8 mouse cellular contexts compared by ENCODE assay signal in the genomic region with DNA sequence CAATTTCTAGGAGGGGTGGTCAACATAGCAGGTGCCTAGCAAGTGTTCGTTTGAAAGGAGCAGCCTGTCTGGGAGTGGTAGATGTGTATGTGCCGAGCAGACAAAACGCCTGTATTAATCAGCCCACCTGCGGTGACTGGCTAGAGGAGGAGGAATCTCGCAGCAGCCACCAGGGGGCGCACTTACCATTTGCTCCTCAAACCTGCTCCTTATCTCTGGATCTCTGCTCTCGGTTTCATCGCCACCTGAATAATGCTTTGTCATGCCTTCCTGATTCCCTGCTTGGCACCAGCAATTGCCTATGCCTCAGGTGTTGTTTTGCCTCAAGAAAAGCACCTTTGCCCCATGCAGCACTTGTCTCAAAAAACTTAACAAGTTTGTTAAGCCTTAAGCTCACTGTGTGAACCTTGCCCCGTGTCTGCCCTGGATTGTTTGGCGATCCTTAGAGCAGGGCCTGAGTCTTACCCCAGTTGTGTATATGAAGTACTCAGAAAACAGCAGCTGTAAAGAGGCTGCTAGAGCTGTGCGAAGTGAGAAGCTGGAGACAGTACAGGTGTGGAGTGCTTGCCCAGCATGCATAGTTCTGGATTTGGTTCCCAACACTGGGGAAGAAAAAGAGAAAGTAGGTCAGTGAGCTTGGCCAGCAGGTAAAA. TPM values are rescaled to one million over a fixed set of nuclear protein-coding genes. Genes with fewer than 3 reads are reported as not detected.
DNase-seq lines count a peak whose midpoint lies in the region; ATAC-seq and TF ChIP-seq lines count a peak whose summit lies in the region.

No protein-coding gene starts in this region.

- H3K27ac ChIP-seq in embryonic facial prominence, embryonic 10.5 days (replicated peaks) = peak overlapping the region; percentile 40; the same call in 1 of the 2 replicates
- H3K27ac ChIP-seq in limb, embryonic 11.5 days (replicated peaks; ENCODE audit: low read depth, low read length) = no peak overlapping the region
- no peak overlapping the region for H3K27ac ChIP-seq in midbrain, embryonic 14.5 days (replicated peaks; ENCODE audit: low read depth, low read length)
- no peak overlapping the region for H3K27ac ChIP-seq in spleen, adult 2 months (ENCODE audit: insufficient read depth, low read length)

- peak; percentile 52 for ATAC-seq in limb, embryonic 11.5 days (ENCODE audit: insufficient number of reproducible peaks, low FRiP score, low TSS enrichment, low read depth)
- peak; percentile 48; the same call in 1 of the 2 replicates for ATAC-seq in midbrain, embryonic 14.5 days (ENCODE audit: low FRiP score, low TSS enrichment)

- peak; percentile 93 for TF ChIP-seq CTCF in spleen, adult 2 months (IDR thresholded peaks at IDR 0.05; ENCODE audit: extremely low read depth, insufficient read depth, insufficient read length, insufficient replicate concordance)

- no peak for TF ChIP-seq POLR2A in spleen, adult 2 months (IDR thresholded peaks at IDR 0.05; ENCODE audit: low read depth, low read length)

- peaks cover 25% of the 10 kb centered on the region for H3K27me3 ChIP-seq in embryonic facial prominence, embryonic 10.5 days (replicated peaks; ENCODE audit: low read depth, poor library complexity, severe bottlenecking)
- peaks cover 7% of the 10 kb centered on the region; the same call in 1 of the 2 replicates for H3K27me3 ChIP-seq in limb, embryonic 11.5 days (ENCODE audit: control insufficient read depth, insufficient read depth, low read length)
- H3K27me3 ChIP-seq in midbrain, embryonic 14.5 days (ENCODE audit: control insufficient read depth, insufficient read depth, low read length) = peaks cover 5% of the 10 kb centered on the region; the same call in 1 of the 2 replicates
- H3K27me3 ChIP-seq in spleen, adult 2 months (ENCODE audit: control insufficient read depth, insufficient read depth, low read length) = no peaks in the 10 kb centered on the region; the same call in 1 of the 2 replicates

- H3K36me3 ChIP-seq in embryonic facial prominence, embryonic 10.5 days (replicated peaks) = 0 out of 2 replicates have a peak, but pooled peaks cover 4% of the 10 kb centered on the region
- H3K36me3 ChIP-seq in limb, embryonic 11.5 days (ENCODE audit: control insufficient read depth, insufficient read depth, low read length) = no peaks in the 10 kb centered on the region
- no peaks in the 10 kb centered on the region for H3K36me3 ChIP-seq in midbrain, embryonic 14.5 days (ENCODE audit: control insufficient read depth, insufficient read depth, low read length)
- no peaks in the 10 kb centered on the region for H3K36me3 ChIP-seq in spleen, adult 2 months (ENCODE audit: control insufficient read depth, insufficient read depth, low read length)

- peaks cover 12% of the 10 kb centered on the region for H3K4me1 ChIP-seq in embryonic facial prominence, embryonic 10.5 days
- H3K4me1 ChIP-seq in limb, embryonic 11.5 days (ENCODE audit: control insufficient read depth, insufficient read depth, low read length) = 0 out of 2 replicates have a peak, but pooled peaks cover 2% of the 10 kb centered on the region
- no peaks in the 10 kb centered on the region for H3K4me1 ChIP-seq in midbrain, embryonic 14.5 days (ENCODE audit: control insufficient read depth, insufficient read depth, low read length)
- no peaks in the 10 kb centered on the region for H3K4me1 ChIP-seq in spleen, adult 2 months (ENCODE audit: control insufficient read depth, insufficient read depth, insufficient read length)

- no peak overlapping the region for H3K9ac ChIP-seq in limb, embryonic 11.5 days (ENCODE audit: low read length)
- no peak overlapping the region for H3K9ac ChIP-seq in midbrain, embryonic 14.5 days (replicated peaks; ENCODE audit: low read length)

- no peak overlapping the region for H3K4me2 ChIP-seq in limb, embryonic 11.5 days (ENCODE audit: low read depth, severe bottlenecking)
- 0 out of 2 replicates have a peak overlapping the region, but pooled peaks have one; percentile 15 for H3K4me2 ChIP-seq in midbrain, embryonic 14.5 days (ENCODE audit: low read length)

- peak; percentile 97 for DNase-seq in 3T3-L1 (ENCODE audit: low read depth, low spot score)
- DNase-seq in adrenal gland, postnatal 10 days = peak; percentile 94
- DNase-seq in embryonic facial prominence, embryonic 10.5 days (ENCODE audit: low spot score) = peak; percentile 89
- DNase-seq in heart, adult 18-20 months = peak; percentile 73 to 91
- peak; percentile 91 for DNase-seq in kidney, adult 11 months
- peak; percentile 93 for DNase-seq in limb, embryonic 11.5 days (ENCODE audit: low spot score)
- DNase-seq in midbrain, embryonic 14.5 days = peak; percentile 91
- DNase-seq in spleen, adult 2 months (ENCODE audit: low read depth in 1 of 2, low spot score in 2 of 2) = peak; percentile 47 to 78

- 15% methylated on average over 11 of the region's 11 CpGs for WGBS in embryonic facial prominence, embryonic 10.5 days
- 15% methylated on average over 11 of the region's 11 CpGs for WGBS in limb, embryonic 11.5 days
- 15% methylated on average over 11 of the region's 11 CpGs for WGBS in midbrain, embryonic 14.5 days
- WGBS in spleen, adult 2 months = 12% methylated on average over 11 of the region's 11 CpGs

- H3K9me3 ChIP-seq in embryonic facial prominence, embryonic 10.5 days = no peaks in the 10 kb centered on the region
- no peaks in the 10 kb centered on the region for H3K9me3 ChIP-seq in limb, embryonic 11.5 days (ENCODE audit: control insufficient read depth, low read length)
- H3K9me3 ChIP-seq in midbrain, embryonic 14.5 days (ENCODE audit: control insufficient read depth, low read length) = no peaks in the 10 kb centered on the region

- H3K4me3 ChIP-seq in embryonic facial prominence, embryonic 10.5 days = peak overlapping the region; percentile 26; the same call in 1 of the 2 replicates
- H3K4me3 ChIP-seq in limb, embryonic 11.5 days (ENCODE audit: low read depth, low read length) = no peak overlapping the region
- no peak overlapping the region for H3K4me3 ChIP-seq in midbrain, embryonic 14.5 days (replicated peaks; ENCODE audit: low read depth, low read length)
- H3K4me3 ChIP-seq in spleen, adult 2 months (ENCODE audit: extremely low read depth, insufficient read depth, insufficient read length) = no peak overlapping the region

RNA-seq across cellular contexts. Expression of a gene that starts 13.8 kb away (rescaled TPM):
- total RNA-seq in adrenal gland, postnatal 10 days (2021) = 1 to 10 TPM; 4.2 to 4.7 TPM
- 11.1 and 11.4 TPM in 2 replicates for polyA plus RNA-seq in embryonic facial prominence, embryonic 10.5 days (2016; fragmentation: Nextera tagmentation; extraction: Ambion mirVana)
- total RNA-seq in heart, adult 18-20 months (2021) = under 1 TPM in 1 of 2 experiments, not detected in 1; 0.41 TPM
- polyA plus RNA-seq in limb, embryonic 11.5 days (2014; fragmentation: Nextera tagmentation; extraction: Ambion mirVana) = 6.1 and 8.0 TPM in 2 replicates
- polyA plus RNA-seq in midbrain, embryonic 14.5 days (2014; fragmentation: Nextera tagmentation; extraction: Ambion mirVana) = 0.26 and 0.74 TPM in 2 replicates
- 2.9 and 7.2 TPM in 2 replicates for polyA plus RNA-seq in spleen, adult 2 months (2012; rRNA removed)

RNA-seq across cellular contexts. Expression of a gene that starts 20.1 kb away (rescaled TPM):
- total RNA-seq in adrenal gland, postnatal 10 days (2021) = under 1 TPM; 0.27 to 0.36 TPM
- 0.74 and 2.5 TPM in 2 replicates for polyA plus RNA-seq in embryonic facial prominence, embryonic 10.5 days (2016; fragmentation: Nextera tagmentation; extraction: Ambion mirVana)
- total RNA-seq in heart, adult 18-20 months (2021) = not detected
- polyA plus RNA-seq in limb, embryonic 11.5 days (2014; fragmentation: Nextera tagmentation; extraction: Ambion mirVana) = 2.7 and 4.3 TPM in 2 replicates
- 19.9 and 27.1 TPM in 2 replicates for polyA plus RNA-seq in midbrain, embryonic 14.5 days (2014; fragmentation: Nextera tagmentation; extraction: Ambion mirVana)
- 0.15 and 0.38 TPM in 2 replicates for polyA plus RNA-seq in spleen, adult 2 months (2012; rRNA removed)

RNA-seq across cellular contexts. Expression of a gene that starts 21.2 kb away (rescaled TPM):
- total RNA-seq in adrenal gland, postnatal 10 days (2021) = not detected
- 0.20 TPM in 2 replicates for polyA plus RNA-seq in embryonic facial prominence, embryonic 10.5 days (2016; fragmentation: Nextera tagmentation; extraction: Ambion mirVana)
- total RNA-seq in heart, adult 18-20 months (2021) = not detected
- 0.20 TPM in 1 of 2 replicates, not detected in the other for polyA plus RNA-seq in limb, embryonic 11.5 days (2014; fragmentation: Nextera tagmentation; extraction: Ambion mirVana)
- not detected in 2 replicates for polyA plus RNA-seq in midbrain, embryonic 14.5 days (2014; fragmentation: Nextera tagmentation; extraction: Ambion mirVana)
- polyA plus RNA-seq in spleen, adult 2 months (2012; rRNA removed) = not detected in 2 replicates

RNA-seq across cellular contexts. Expression of a gene that starts 37.6 kb away (rescaled TPM):
- total RNA-seq in adrenal gland, postnatal 10 days (2021) = 10 to 100 TPM; 16.0 to 17.7 TPM
- polyA plus RNA-seq in embryonic facial prominence, embryonic 10.5 days (2016; fragmentation: Nextera tagmentation; extraction: Ambion mirVana) = 23.1 and 25.1 TPM in 2 replicates
- 10 to 100 TPM; 13.2 to 13.5 TPM for total RNA-seq in heart, adult 18-20 months (2021)
- 12.1 and 14.6 TPM in 2 replicates for polyA plus RNA-seq in limb, embryonic 11.5 days (2014; fragmentation: Nextera tagmentation; extraction: Ambion mirVana)
- 19.3 and 22.6 TPM in 2 replicates for polyA plus RNA-seq in midbrain, embryonic 14.5 days (2014; fragmentation: Nextera tagmentation; extraction: Ambion mirVana)
- 19.3 and 24.1 TPM in 2 replicates for polyA plus RNA-seq in spleen, adult 2 months (2012; rRNA removed)

RNA-seq across cellular contexts. Expression of a gene that starts 42.4 kb away (rescaled TPM):
- total RNA-seq in adrenal gland, postnatal 10 days (2021) = 10 to 100 TPM; 11.9 to 17.4 TPM
- 25.2 and 25.4 TPM in 2 replicates for polyA plus RNA-seq in embryonic facial prominence, embryonic 10.5 days (2016; fragmentation: Nextera tagmentation; extraction: Ambion mirVana)
- 1 to 10 TPM; 7.3 to 7.6 TPM for total RNA-seq in heart, adult 18-20 months (2021)
- 28.7 and 29.0 TPM in 2 replicates for polyA plus RNA-seq in limb, embryonic 11.5 days (2014; fragmentation: Nextera tagmentation; extraction: Ambion mirVana)
- polyA plus RNA-seq in midbrain, embryonic 14.5 days (2014; fragmentation: Nextera tagmentation; extraction: Ambion mirVana) = 21.8 and 27.8 TPM in 2 replicates
- polyA plus RNA-seq in spleen, adult 2 months (2012; rRNA removed) = 2.9 and 3.5 TPM in 2 replicates
